ENCODE assay signal across 14 mouse cellular contexts in genomic region chr10:62058508-62059375, GRCm38 (mm10).
A peak's percentile ranks its signal among the peaks of the same experiment; 100 is the strongest.
DNase-seq lines count a peak whose midpoint lies in the region; ATAC-seq and TF ChIP-seq lines count a peak whose summit lies in the region.
"Had no signal": no experiment of that assay in that cellular context is flagged by ENCODE, and none has a peak within 500 bp of the region (broad histone marks: within the 10 kb centered on the region; RNA-seq: fewer than 3 reads in every experiment).

No protein-coding gene starts in this region.

- peaks cover 17% of the 10 kb centered on the region for H3K4me1 ChIP-seq in forebrain, embryonic 10.5 days
- no peaks in the 10 kb centered on the region; the same call in 1 of the 2 replicates for H3K4me1 ChIP-seq in forebrain, embryonic 14.5 days (ENCODE audit: control insufficient read depth, insufficient read depth, low read length)
- peaks cover 15% of the 10 kb centered on the region for H3K4me1 ChIP-seq in kidney, postnatal 0 days (replicated peaks; ENCODE audit: insufficient read depth, low read length)
- peaks cover 18% of the 10 kb centered on the region for H3K4me1 ChIP-seq in neural tube, embryonic 14.5 days (ENCODE audit: control insufficient read depth, insufficient read depth, low read length)

- H3K4me2 ChIP-seq in forebrain, embryonic 14.5 days (ENCODE audit: low read length), result no peak overlapping the region
- H3K4me2 ChIP-seq in kidney, postnatal 0 days (ENCODE audit: low read length), result no peak overlapping the region
- no peak overlapping the region for H3K4me2 ChIP-seq in neural tube, embryonic 14.5 days (ENCODE audit: low read depth, low read length)
- H3K4me2 ChIP-seq: liver, embryonic 11.5 days had no signal

- no peaks in the 10 kb centered on the region for H3K9me3 ChIP-seq in forebrain, embryonic 10.5 days
- no peaks in the 10 kb centered on the region for H3K9me3 ChIP-seq in forebrain, embryonic 14.5 days (replicated peaks; ENCODE audit: control insufficient read depth, low read length)
- H3K9me3 ChIP-seq in kidney, postnatal 0 days (replicated peaks; ENCODE audit: low read length), result no peaks in the 10 kb centered on the region
- H3K9me3 ChIP-seq in neural tube, embryonic 14.5 days (ENCODE audit: control insufficient read depth, low read length), result no peaks in the 10 kb centered on the region

- no peak for ATAC-seq in forebrain, embryonic 14.5 days
- peak; percentile 83 for ATAC-seq in kidney, postnatal 0 days (replicated peaks; ENCODE audit: low FRiP score, low read depth)
- ATAC-seq in neural tube, embryonic 14.5 days (ENCODE audit: low read depth), result peak; percentile 63
- ATAC-seq: Patski had no signal

- no peaks in the 10 kb centered on the region for H3K36me3 ChIP-seq in forebrain, embryonic 10.5 days (replicated peaks)
- H3K36me3 ChIP-seq in forebrain, embryonic 14.5 days (ENCODE audit: control insufficient read depth, insufficient read depth, low read length), result no peaks in the 10 kb centered on the region
- no peaks in the 10 kb centered on the region for H3K36me3 ChIP-seq in kidney, postnatal 0 days (ENCODE audit: insufficient read depth, low read length)
- H3K36me3 ChIP-seq in neural tube, embryonic 14.5 days (ENCODE audit: control insufficient read depth, insufficient read depth, low read length), result no peaks in the 10 kb centered on the region

- no peaks in the 10 kb centered on the region for H3K27me3 ChIP-seq in forebrain, embryonic 10.5 days (ENCODE audit: poor library complexity, severe bottlenecking)
- H3K27me3 ChIP-seq in forebrain, embryonic 14.5 days (replicated peaks; ENCODE audit: control insufficient read depth, insufficient read depth, low read length), result no peaks in the 10 kb centered on the region
- no peaks in the 10 kb centered on the region for H3K27me3 ChIP-seq in kidney, postnatal 0 days (ENCODE audit: insufficient read depth, low read length)
- H3K27me3 ChIP-seq in neural tube, embryonic 14.5 days (ENCODE audit: control insufficient read depth, insufficient read depth, low read length), result no peaks in the 10 kb centered on the region

- DNase-seq in forebrain, embryonic 10.5 days (ENCODE audit: extremely low spot score, low spot score), result no peak
- DNase-seq in forebrain, embryonic 14.5 days (ENCODE audit: low spot score), result no peak
- DNase-seq in R1 (ENCODE audit: low read depth, low spot score), result peak; percentile 76
- DNase-seq in kidney, postnatal 0 days (ENCODE audit: low spot score), result peak; percentile 62
- no peak for DNase-seq in left cerebral cortex, postnatal 36 days (ENCODE audit: low spot score in 2 of 2)
- no peak for DNase-seq in left cerebral cortex, postnatal 14 days (ENCODE audit: low spot score in 2 of 2)
- no peak for DNase-seq in urinary bladder, postnatal 4 days (ENCODE audit: low spot score in 2 of 2)
- DNase-seq: adrenal gland, postnatal 36 days; heart, postnatal 14 days; lung, postnatal 14 days; spleen, adult 18-20 months had no signal

- no peak overlapping the region for H3K4me3 ChIP-seq in forebrain, embryonic 10.5 days
- H3K4me3 ChIP-seq in forebrain, embryonic 14.5 days (ENCODE audit: low read depth, low read length), result no peak overlapping the region
- no peak overlapping the region for H3K4me3 ChIP-seq in kidney, postnatal 0 days (replicated peaks; ENCODE audit: low read depth, low read length)
- H3K4me3 ChIP-seq in neural tube, embryonic 14.5 days (ENCODE audit: low read depth, low read length), result no peak overlapping the region

- no peak for TF ChIP-seq CTCF in kidney, postnatal 0 days (IDR thresholded peaks at IDR 0.05; ENCODE audit: low read depth)

- 0 out of 2 replicates have a peak overlapping the region, but pooled peaks have one; percentile 30 for H3K27ac ChIP-seq in forebrain, embryonic 10.5 days
- no peak overlapping the region for H3K27ac ChIP-seq in forebrain, embryonic 14.5 days (ENCODE audit: low read depth, low read length)
- H3K27ac ChIP-seq in kidney, postnatal 0 days, result no peak overlapping the region
- H3K27ac ChIP-seq in neural tube, embryonic 14.5 days (ENCODE audit: low read depth, low read length), result no peak overlapping the region

- H3K9ac ChIP-seq in forebrain, embryonic 14.5 days (ENCODE audit: low read length), result no peak overlapping the region
- no peak overlapping the region for H3K9ac ChIP-seq in kidney, postnatal 0 days (ENCODE audit: low read depth, low read length)
- no peak overlapping the region for H3K9ac ChIP-seq in neural tube, embryonic 14.5 days (replicated peaks; ENCODE audit: low read depth, low read length)

- WGBS in forebrain, embryonic 10.5 days, result 79% methylated on average over 13 of the region's 13 CpGs
- 80% methylated on average over 13 of the region's 13 CpGs for WGBS in forebrain, embryonic 14.5 days
- 34% methylated on average over 13 of the region's 13 CpGs for WGBS in kidney, postnatal 0 days
- WGBS in neural tube, embryonic 14.5 days, result 20% methylated on average over 13 of the region's 13 CpGs

- intact Hi-C loops in left cerebral cortex, postnatal 36 days (cut with DNase I), result no loop called here
- intact Hi-C loops in left cerebral cortex, postnatal 14 days (cut with DNase I), result loop anchor here (5.0 kb wide), 1 partner anchor 124 kb away; no protein-coding TSS in a partner anchor

Comparison
In these comparisons a context has a peak if more than half of its experiments do, and no peak if none do; other contexts are left out.
1. DNase-seq: peak in R1 (single experiment) and kidney, postnatal 0 days (single experiment); none in forebrain, embryonic 10.5 days (single experiment), forebrain, embryonic 14.5 days (single experiment), left cerebral cortex, postnatal 36 days (0 of 2), left cerebral cortex, postnatal 14 days (0 of 2) and urinary bladder, postnatal 4 days (0 of 2).